Mouse (Mus musculus) T-helper 1 cell (primary cell): ENCODE results near the gene Rps18.

Experiments
- in situ Hi-C: fragments of 300-600 bp; cut with MboI, MseI; formaldehyde crosslinking; loops from one replicate; pipeline ENCODE4 v1.15.1; 2025; ENCODE audit warnings: high pct_unique_total_duplicates

Gene Rps18

DNA sequence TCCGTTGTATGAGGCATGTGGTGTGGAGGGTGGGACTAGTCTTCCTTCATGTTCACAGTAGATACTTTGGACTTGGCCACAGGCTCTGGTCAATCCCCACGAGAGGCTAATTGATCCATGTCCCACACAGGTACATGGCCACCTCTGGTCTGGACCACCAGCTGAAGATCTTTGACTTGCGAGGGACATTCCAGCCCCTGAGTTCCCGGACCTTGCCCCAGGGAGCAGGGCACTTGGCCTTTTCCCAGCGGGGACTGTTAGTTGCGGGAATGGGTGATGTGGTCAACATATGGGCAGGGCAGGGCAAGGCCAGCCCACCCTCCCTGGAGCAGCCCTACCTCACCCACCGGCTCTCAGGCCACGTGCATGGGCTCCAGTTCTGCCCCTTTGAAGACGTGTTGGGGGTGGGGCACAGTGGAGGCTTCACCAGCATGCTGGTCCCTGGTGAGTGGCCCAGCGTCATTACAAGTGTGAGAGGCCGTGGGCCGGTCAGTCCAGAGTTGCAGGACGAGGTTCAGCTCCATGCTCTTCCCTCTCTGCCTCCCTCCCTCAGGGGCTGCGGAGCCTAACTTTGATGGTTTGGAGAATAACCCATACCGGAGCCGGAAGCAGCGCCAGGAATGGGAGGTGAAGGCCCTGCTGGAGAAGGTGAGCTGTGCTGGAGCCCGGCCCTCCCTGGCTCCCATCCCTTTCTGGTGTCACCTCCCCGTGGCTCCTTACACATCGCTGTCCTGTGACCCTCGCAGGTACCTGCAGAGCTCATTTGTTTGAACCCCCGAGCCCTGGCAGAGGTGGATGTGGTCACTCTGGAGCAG, 7.5 kb downstream of the Rps18 start:
- in situ Hi-C loops = no loop called here

DNA sequence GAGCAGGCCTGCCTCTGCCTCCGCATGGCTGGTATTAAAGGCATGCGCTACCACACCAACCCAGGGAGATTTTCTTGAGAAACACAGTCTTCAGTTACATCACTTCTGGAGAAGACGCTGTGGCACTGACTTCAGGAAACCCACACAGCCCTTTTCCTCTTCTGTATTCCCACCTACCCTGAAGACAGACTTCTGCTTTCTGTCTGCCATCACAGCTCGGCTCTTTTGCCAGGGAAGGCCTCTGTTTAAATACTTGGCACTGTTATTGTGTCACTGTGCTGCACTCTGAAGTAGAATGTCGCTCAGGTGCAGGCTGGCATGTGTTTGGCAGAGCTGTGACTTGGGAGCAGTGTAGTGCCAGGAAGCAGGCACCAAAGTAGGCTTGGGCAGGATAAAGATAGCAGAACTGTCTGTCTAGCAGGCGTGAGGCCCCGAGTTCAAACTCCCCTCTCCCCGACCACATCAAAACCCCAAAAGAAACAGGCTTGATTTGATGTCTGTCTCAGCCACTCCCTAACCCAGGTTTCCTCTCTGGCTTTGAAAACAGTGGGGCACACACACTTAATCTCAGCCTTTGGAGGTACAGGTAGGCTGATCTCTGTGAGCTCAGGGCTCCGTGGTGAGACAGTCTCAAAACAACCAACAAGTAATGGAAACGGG, 8.2 kb downstream of the Rps18 start:
- in situ Hi-C loops = no loop called here

- in situ Hi-C loops = no loop called here
Observed at GRCm38 (mm10) chr17:33943454-33943853, 12.3 kb downstream of the Rps18 start.

DNA sequence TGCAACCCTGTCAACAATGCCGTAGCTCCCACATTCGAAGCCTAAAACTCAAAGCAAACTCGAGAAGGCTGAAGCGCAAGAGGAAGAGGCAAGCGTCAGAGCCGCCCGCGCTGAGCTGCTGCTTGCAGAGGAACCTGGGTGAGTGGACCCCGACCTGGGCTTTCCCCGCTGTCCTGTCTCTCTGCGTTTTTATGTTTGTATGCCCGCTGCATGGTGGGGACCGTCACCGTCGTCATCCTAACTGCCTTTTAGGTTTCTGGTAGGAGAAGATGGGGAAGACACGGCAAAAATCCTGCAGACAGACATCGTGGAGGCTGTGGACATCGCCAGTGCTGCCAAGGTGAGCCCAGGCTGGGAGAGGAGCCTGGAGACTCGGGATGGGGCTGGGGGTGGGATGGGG, 14.4 kb downstream of the Rps18 start:
- in situ Hi-C loops = no loop called here

GRCm38 (mm10) chr17:33940981-33941380, 14.8 kb downstream of the Rps18 start:
- in situ Hi-C loops = no loop called here

DNA sequence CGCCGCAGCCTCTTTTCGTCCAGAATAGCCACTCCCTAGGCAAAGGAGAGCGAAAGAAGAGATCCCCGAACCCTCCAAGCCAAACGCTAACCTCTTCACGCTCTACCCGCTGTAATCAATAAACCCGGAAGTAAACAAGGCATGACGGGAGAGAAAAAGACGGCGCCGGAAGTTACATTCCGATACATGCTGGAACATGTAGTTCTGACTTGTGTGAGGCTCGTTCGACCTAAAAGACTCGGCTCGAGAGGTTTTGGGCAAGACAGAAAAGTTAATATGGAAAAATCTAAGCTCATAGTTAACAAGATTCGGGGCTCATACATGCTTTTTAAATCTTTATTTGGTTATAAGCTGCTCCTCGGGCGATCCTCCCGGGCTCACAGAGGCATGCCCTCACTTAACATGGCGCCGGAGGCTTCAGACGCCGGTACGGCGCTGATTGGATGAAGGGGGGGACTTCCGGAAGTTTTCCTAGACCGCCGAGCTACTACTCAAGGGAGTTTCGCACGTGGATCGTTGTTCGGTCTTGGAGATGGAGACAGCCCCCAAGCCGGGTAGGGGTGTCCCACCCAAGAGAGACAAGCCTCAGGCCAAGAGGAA, 15.5 kb downstream of the Rps18 start, which contains the start of the genes Pfdn6 and Wdr46:
TSS of gene Pfdn6 (minus strand) at position 138 of the 600 bp plus-strand sequence.
TSS of gene Wdr46 (plus strand) at position 455 of the 600 bp plus-strand sequence.
- in situ Hi-C loops = no loop called here

DNA sequence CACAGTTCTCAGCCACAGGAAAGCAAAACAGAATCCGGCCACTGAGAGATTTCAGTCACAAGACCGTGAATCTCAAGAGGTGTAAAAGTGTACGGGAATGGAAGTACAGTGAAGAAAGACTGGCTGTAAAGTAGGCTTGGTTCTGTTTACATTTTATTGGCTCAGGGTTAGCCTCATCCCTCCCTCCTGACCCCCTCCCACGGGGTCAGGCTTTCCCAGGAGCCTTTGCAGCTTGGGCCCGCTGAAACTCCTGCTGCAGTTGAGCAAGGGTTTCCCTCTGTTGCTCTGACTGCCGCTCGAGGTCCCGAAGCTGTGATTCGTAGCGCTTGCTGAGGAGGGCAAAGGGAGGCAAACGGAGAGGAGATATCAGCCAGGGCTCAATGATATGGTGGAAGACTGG, 17.0 kb downstream of the Rps18 start:
- in situ Hi-C loops = no loop called here

- in situ Hi-C loops = no loop called here
Observed at GRCm38 (mm10) chr17:33936993-33937392, 18.8 kb downstream of the Rps18 start.

DNA sequence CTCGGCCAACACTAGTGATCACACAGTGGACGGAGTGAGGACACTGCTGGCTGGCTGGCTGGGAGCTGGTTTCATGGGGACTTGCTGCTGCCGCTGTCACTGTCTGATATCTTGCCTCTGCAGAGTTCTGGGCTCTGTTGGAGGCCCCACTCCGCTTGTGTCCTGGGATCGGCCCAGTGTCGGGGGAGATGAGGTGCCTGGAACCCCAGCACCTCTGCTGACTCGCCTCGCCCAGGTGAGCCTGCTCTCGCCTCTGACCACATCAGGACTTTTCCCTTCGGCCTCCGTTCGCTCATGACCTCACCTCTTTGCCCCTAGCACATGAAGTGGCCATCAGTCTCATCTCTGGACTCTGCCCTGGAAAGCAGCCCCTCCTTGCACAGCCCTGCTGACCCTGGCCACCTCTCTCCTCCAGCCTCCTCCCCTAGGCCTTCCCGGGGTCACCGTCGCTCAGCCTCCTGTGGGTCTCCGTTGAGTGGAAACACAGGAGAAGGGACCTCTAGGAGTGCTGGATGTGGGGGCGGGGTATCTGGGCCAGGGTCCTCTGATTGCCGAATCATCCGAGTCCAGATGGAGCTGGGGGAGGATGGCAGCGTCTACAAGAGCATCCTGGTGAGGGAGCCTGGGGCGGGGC, 20.3 kb downstream of the Rps18 start:
- in situ Hi-C loops = no loop called here

GRCm38 (mm10) chr17:33932970-33933369, 22.8 kb downstream of the Rps18 start:
- in situ Hi-C loops = no loop called here

DNA sequence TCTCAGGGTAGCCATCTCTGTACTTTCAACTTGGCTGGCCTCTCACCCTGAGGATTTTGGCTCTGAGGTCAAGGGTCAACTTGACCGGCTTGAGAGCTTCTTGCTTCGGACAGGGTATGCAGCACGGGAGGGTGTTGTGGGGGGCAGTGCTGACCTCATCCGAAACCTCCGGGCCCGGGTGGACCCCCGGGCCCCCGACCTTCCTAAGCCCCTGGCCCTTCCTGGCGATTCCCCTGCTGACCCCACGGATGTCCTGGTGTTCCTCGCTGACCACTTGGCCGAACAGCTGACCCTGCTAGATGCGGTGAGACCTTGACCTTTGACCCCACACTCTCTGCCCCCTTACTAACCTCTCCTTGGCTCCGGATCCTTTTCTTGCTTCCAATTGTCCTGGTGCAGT, 23.4 kb downstream of the Rps18 start:
- in situ Hi-C loops = no loop called here

- in situ Hi-C loops = no loop called here
Observed at GRCm38 (mm10) chr17:33931947-33932346, 23.9 kb downstream of the Rps18 start.

- in situ Hi-C loops = no loop called here
Observed at GRCm38 (mm10) chr17:33931159-33931866, 24.5 kb downstream of the Rps18 start.

DNA sequence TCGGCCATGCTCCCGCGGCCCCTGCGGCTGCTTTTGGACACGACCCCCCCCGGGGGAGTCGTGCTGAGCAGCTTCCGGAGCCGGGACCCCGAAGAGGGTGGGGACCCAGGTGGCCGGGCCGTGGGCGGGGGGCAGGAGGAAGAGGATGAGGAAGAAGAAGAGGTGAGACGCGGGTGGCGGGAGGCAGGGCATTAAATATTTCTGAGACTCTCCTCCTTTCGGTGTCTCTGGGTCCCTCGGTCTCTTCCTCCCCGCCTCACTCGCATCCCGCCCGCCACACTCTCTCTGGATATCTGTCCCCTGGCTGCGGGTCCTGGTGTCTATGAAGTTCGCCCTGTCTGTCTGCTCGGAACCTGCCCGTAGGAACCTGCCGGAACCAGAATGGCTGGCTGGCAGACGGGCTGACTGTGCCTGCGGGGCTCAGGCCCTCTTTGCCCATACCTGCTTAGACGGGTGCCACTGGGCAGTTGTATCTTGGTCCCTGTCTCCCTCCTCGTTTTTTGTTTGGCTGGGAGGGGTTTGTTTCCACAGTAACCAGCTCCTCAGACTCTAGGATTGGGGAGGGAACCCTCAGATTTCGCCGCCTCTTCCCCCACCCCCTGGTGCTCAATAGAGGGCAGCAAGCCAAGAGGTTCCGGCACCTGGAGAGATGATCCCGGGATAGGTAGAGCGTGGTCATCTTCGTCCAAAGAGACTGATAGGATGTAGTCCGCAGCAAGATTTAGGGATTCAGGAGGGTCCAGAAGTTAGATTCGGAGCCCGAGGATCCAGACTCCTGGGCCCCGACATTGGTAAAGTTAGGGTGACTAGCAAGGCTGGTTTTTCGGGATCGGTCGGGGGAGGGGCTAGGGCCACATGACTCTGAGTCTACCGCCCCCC, 25.3 kb downstream of the Rps18 start:
- in situ Hi-C loops = no loop called here

DNA sequence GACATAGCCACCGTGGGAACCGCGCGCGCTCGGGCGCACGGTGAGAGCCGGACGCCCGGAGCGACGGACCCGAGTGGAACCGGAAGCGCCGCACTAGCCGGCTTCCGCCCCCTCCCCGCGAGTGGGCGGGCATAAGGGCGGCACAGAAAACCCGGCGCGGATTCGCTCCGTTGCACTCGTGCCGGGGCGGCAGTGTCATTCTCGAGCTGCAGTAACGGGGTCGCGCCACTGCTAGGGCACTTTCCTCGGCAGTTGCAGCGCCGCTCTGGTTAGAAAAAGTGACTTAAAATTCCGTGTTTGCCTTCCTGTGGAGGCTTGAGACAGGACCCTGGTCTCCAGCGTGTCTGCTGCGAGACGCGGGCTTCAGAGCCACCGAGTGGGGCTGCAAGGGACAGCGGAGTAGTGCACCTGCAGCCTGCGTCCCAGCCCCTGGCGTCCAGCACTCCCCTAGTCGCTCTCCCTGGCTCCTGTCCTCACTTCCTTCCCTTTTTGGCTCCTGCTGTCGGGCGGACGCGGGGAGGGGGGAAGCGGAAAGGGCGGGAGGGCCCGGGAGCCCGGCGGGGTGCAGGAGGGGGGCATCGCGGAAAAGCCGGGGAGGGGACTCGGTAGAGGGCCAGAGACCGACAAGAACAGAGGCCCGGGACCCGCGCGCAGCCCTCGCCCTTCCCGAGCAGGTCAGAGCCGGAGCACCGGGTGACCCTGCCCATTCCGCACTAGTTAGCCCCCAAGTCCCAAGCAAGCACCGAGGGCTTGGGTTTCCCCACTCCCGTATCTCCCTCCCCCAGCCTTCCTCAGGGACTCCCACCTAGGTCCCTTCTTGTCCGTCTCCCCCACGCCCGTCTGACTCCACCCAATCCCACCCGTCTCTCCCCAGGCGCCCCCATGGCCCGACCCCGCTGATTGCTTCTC, 26.2 kb downstream of the Rps18 start, which contains the start of gene Rgl2:
TSS of gene Rgl2 (plus strand) at position 173 of the 909 bp plus-strand sequence.
- in situ Hi-C loops = no loop called here

GRCm38 (mm10) chr17:33928251-33928947, 27.4 kb downstream of the Rps18 start:
- in situ Hi-C loops = no loop called here

DNA sequence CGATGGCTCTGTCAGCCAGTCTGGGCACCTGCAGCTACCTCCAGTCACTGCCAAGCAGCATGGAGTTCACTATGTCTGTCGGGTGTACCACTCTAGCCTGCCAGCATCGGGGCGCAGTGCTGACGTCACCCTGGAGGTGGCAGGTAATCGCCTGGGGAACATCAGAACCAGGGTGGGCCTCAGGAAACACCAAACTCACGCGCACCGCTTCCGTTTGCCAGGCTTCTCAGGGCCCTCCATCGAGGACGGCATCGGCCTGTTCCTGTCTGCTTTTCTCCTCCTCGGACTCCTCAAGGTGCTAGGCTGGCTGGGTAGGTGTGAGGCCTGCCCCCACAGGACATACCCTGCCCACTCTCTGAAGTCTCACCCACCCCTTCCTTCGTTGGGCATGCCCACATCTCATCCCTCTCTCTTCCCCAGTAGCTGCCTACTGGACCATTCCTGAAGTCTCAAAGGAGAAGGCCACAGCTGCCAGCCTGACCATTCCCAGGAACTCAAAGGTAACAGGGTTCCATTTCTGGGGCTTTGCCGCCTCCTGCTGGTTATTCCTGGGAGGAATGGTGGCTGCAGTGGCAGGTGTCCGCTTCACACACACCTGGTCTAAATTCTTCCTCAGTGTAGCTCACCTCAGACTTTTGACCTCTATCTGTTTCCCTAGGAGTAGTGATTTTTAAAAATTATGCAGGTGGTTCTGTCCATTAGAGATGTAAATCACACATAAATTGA, 29.4 kb downstream of the Rps18 start:
- in situ Hi-C loops = no loop called here
